Mouse (Mus musculus) liver, embryonic 14.5 days (tissue): Measurements from ENCODE around the gene Epb41l1. TPM values are rescaled to one million over a fixed set of nuclear protein-coding genes. Genes with fewer than 3 reads are reported as not detected.

ENCODE experiments used
- ATAC-seq: fragments of 200-750 bp; cut with Nextera tagmentation; 2 replicates; pipeline ENCODE4 v1.8.0; 2017; ENCODE audit warnings: moderate number of reproducible peaks, mild to moderate bottlenecking, moderate library complexity; ENCODE audit not compliant: insufficient read depth
- DNase-seq, 3 experiments: peaks; one replicate each; pipeline ENCODE4 v3.0.0-alpha.2; 2012 to 2013; ENCODE audit warnings: low read depth in 3 of 3, low spot score in 3 of 3
- H3K27ac ChIP-seq: fragments of 300-500 bp; sonication (generic); 2 replicates; pipeline ENCODE4 v1.5.1; 2014; ENCODE audit warnings: moderate library complexity, mild to moderate bottlenecking, control low read depth, inconsistent platforms
- H3K27me3 ChIP-seq: fragments of 300-500 bp; sonication (generic); 2 replicates; pipeline ENCODE4 v1.6.1; 2014; ENCODE audit warnings: mild to moderate bottlenecking, low read length, moderate library complexity; ENCODE audit not compliant: control insufficient read depth, insufficient read depth
- H3K36me3 ChIP-seq: fragments of 300-500 bp; sonication (generic); replicated peaks from 2 replicates; pipeline ENCODE4 v1.6.1; 2014; ENCODE audit warnings: low read depth; ENCODE audit not compliant: control insufficient read depth, insufficient read depth
- H3K4me1 ChIP-seq, 2 experiments: fragments of 200-500 bp in 1 of 2; fragments of 300-500 bp in 1 of 2; sonication (generic) in 1 of 2; replicated peaks; 2 replicates each; pipeline ENCODE4 v1.6.1; 2012 to 2014; ENCODE audit warnings: antibody characterized with exemption in 1 of 2, inconsistent platforms in 1 of 2, low read length in 1 of 2; ENCODE audit not compliant: control insufficient read depth in 2 of 2, insufficient read depth in 2 of 2
- H3K4me2 ChIP-seq: fragments of 300-500 bp; sonication (generic); 2 replicates; pipeline ENCODE4 v1.6.1; 2014; ENCODE audit warnings: low read depth, mild to moderate bottlenecking, control low read depth, moderate library complexity
- H3K4me3 ChIP-seq, 2 experiments: fragments of 200-500 bp in 1 of 2; fragments of 300-500 bp in 1 of 2; sonication (generic) in 1 of 2; 2 replicates each; pipeline ENCODE4 v1.5.1; 2012 to 2014; ENCODE audit warnings: low read depth in 2 of 2, low read length in 2 of 2, mild to moderate bottlenecking in 2 of 2, control low read depth in 1 of 2, inconsistent platforms in 1 of 2, moderate library complexity in 1 of 2; ENCODE audit not compliant: insufficient read depth in 1 of 2
- H3K9ac ChIP-seq: fragments of 300-500 bp; sonication (generic); replicated peaks from 2 replicates; pipeline ENCODE4 v1.6.1; 2014; ENCODE audit warnings: mild to moderate bottlenecking, control low read depth, moderate library complexity
- H3K9me3 ChIP-seq: fragments of 300-500 bp; sonication (generic); 2 replicates; pipeline ENCODE4 v1.6.1; 2016; ENCODE audit warnings: low read length, mixed read lengths; ENCODE audit not compliant: control insufficient read depth
- CTCF ChIP-seq: IDR thresholded peaks from 2 replicates; pipeline ENCODE4 v1.5.1; 2016; ENCODE audit warnings: antibody characterized with exemption, low read depth, control low read depth
- EP300 ChIP-seq: IDR thresholded peaks from 2 replicates; pipeline ENCODE4 v1.6.1; 2016; ENCODE audit warnings: antibody characterized with exemption, low read depth
- WGBS: fragments of 180-500 bp; shearing (Covaris S2); extraction: QIAGEN DNeasy Blood & Tissue Kit; methylation state at CpG from one replicate; pipeline ENCODE4 v1.1.7; 2014; ENCODE audit not compliant: insufficient replicate concordance; 5-methylcytosine and 5-hydroxymethylcytosine counted together
- microRNA-seq: library from miRNA; unstranded; fragments of <30 nt; microRNA quantifications from one replicate; pipeline ENCODE4, GENCODE M21; 2016
- polyA plus RNA-seq, 2 experiments: library from polyadenylated mRNA; depleted of rRNA in 1 of 2; stranded (reverse) in 1 of 2; unstranded in 1 of 2; fragments of >200 nt; fragmentation: Nextera tagmentation in 1 of 2; extraction: Ambion mirVana in 1 of 2; gene quantifications; 2 replicates each; pipeline versions ENCODE4 v1.2.1 to v1.2.3; 2012 to 2014

Epb41l1 gene
- polyA plus RNA-seq, 2 experiments = 0.46 to 2.5 TPM

DNA sequence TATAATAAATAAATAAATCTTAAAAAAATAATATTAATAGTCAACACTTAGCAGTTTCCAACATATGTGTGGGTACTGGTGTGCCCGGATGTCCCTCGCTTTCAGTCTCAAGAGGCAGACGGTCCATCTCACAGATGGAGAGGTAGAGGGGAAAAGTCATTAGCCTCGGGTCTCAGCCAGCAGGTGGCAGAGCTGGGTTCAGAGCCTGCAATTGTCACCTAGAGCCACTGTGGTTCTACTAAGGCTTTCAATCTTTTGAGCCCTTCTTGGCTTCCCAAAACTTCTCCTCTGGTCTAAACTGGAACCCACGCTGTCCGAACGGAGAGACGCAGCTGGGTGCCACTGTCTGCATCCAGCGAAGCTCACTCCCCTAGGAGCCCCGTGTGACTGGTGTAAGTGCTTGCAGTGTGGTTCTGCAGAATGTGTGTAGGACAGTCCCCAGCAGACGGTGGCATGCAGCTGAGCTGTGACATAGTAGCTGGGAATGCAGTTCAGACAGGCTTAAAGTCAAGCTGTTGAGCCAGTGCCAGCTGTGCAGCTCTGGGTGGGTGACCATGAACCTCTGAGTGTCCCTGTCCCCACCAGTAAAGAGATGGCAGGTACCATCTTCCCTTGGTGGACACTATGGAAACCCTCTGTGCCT, 163.6 kb downstream of the Epb41l1 start:
- Histone ChIP-seq H3K9me3 (no peaks in the 10 kb centered on the region), H3K27ac (no peak overlapping the region), H3K4me2 (no peak overlapping the region), H3K4me1 (no peaks in the 10 kb centered on the region), H3K4me3 (no peak overlapping the region), H3K27me3 (no peaks in the 10 kb centered on the region), H3K9ac (no peak overlapping the region), H3K36me3 (no peaks in the 10 kb centered on the region)
- ATAC-seq (no peak), DNase-seq (no peak)
- TF ChIP-seq CTCF = peak; percentile 52
- no peak for TF ChIP-seq EP300
- 43% methylated on average over 11 of the region's 11 CpGs for whole genome bisulfite sequencing

DNA sequence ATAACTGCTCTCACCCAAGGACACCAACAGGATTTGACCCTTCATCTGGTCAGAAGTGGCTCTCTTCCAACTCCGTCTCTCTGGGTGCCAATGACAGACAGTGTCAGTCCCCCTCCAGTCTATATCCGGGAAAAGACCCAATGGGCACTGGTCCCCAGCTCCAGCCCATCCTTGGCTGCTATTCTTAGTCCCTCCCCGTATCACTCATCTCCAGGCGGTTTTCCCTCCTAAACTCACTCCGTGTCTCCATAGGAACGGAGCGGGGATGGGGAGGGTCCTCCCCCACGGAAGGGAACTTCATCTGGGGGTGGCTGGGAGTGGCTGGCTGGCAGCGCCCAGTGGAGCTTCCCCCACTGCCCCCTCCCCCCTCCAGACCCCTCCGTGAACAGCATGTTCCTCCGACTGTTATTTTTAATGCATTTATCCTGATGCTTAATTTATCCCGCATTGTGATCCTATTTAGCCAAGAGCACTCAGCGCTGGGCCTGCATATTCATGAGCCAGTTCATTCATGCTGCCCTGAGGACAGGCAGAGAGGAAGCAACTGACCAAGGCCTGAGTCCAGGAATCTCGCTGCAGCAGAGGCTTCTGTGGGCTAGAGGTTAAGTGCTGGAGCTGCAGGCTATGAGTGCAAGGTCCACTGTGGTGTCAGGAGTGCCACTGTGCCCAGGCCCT, 164.2 kb downstream of the Epb41l1 start:
- Histone ChIP-seq H3K27me3 (no peaks in the 10 kb centered on the region), H3K9me3 (no peaks in the 10 kb centered on the region), H3K9ac (no peak overlapping the region), H3K36me3 (no peaks in the 10 kb centered on the region), H3K4me1 (no peaks in the 10 kb centered on the region), H3K4me2 (no peak overlapping the region), H3K27ac (no peak overlapping the region), H3K4me3 (no peak overlapping the region)
- DNase-seq = no peak
- 40% methylated on average over 14 of the region's 14 CpGs for WGBS
- TF ChIP-seq CTCF (no peak), EP300 (no peak)
- no peak for ATAC-seq

DNA sequence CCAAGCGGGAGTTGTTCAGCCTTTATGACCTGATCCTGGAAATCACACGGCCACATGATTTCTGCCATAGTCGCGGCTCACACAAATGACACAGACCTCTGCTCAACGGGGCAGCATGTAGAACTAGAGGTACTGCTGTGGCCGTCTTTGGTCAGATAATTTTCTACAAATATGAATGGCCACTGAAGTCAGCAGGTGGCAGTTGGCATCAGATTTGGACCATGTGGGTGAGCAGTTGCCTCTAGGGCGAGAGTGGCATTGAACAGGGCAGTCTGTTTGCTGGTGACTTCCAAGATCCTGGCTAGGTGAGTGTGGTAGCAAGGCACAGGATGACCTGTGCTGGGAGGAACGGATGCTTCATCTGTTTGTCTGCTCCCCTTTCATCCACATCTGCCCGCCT, 168.8 kb downstream of the Epb41l1 start:
- ATAC-seq (no peak), DNase-seq (no peak)

More for the DNA sequence above, 168.8 kb downstream of the Epb41l1 start:
- Histone ChIP-seq H3K4me2 (no peak overlapping the region), H3K9me3 (no peaks in the 10 kb centered on the region), H3K4me3 (no peak overlapping the region), H3K4me1 (no peaks in the 10 kb centered on the region), H3K27ac (no peak overlapping the region), H3K36me3 (no peaks in the 10 kb centered on the region), H3K27me3 (no peaks in the 10 kb centered on the region), H3K9ac (no peak overlapping the region)
- TF ChIP-seq CTCF (no peak), EP300 (no peak)
- WGBS = 70% methylated on average over 9 of the region's 9 CpGs

Small RNAs within 50 kb of the gene (microRNA-seq; reads per million reads assigned to microRNA genes)
- not detected for gene Gm22758

Other genes starting within 250 kb of the Epb41l1 start
- 46.5 and 69.5 TPM in 2 replicates for gene Rbm39, start 240.7 kb upstream of the Epb41l1 start, polyA plus RNA-seq (2012; rRNA removed)
- 207 and 223 TPM in 2 replicates for gene Rbm39, start 240.7 kb upstream of the Epb41l1 start, polyA plus RNA-seq (2014; fragmentation: Nextera tagmentation; extraction: Ambion mirVana)
- gene Phf20, start 224.4 kb upstream of the Epb41l1 start, polyA plus RNA-seq (2012; rRNA removed) = 2.6 and 2.9 TPM in 2 replicates
- 10.1 and 12.7 TPM in 2 replicates for gene Phf20, start 224.4 kb upstream of the Epb41l1 start, polyA plus RNA-seq (2014; fragmentation: Nextera tagmentation; extraction: Ambion mirVana)
- gene Cnbd2, start 108.6 kb upstream of the Epb41l1 start, polyA plus RNA-seq (2012; rRNA removed) = 0.28 and 0.51 TPM in 2 replicates
- gene Cnbd2, start 108.6 kb upstream of the Epb41l1 start, polyA plus RNA-seq (2014; fragmentation: Nextera tagmentation; extraction: Ambion mirVana) = 1.5 and 1.9 TPM in 2 replicates
- gene Scand1, start 108.2 kb upstream of the Epb41l1 start, polyA plus RNA-seq (2012; rRNA removed) = 36.1 and 46.7 TPM in 2 replicates
- gene Scand1, start 108.2 kb upstream of the Epb41l1 start, polyA plus RNA-seq (2014; fragmentation: Nextera tagmentation; extraction: Ambion mirVana) = 28.1 and 32.9 TPM in 2 replicates
- 5.9 and 6.0 TPM in 2 replicates for gene Aar2, start 126.7 kb downstream of the Epb41l1 start, polyA plus RNA-seq (2012; rRNA removed)
- gene Aar2, start 126.7 kb downstream of the Epb41l1 start, polyA plus RNA-seq (2014; fragmentation: Nextera tagmentation; extraction: Ambion mirVana) = 13.2 and 14.2 TPM in 2 replicates
- gene Dlgap4, start 192.8 kb downstream of the Epb41l1 start, polyA plus RNA-seq (2012; rRNA removed) = 6.4 and 6.6 TPM in 2 replicates
- gene Dlgap4, start 192.8 kb downstream of the Epb41l1 start, polyA plus RNA-seq (2014; fragmentation: Nextera tagmentation; extraction: Ambion mirVana) = 9.7 and 9.9 TPM in 2 replicates